Mouse (Mus musculus) heart, embryonic 14.5 days (tissue): Measurements from ENCODE around the gene Dnajc11. TPM values are rescaled to one million over a fixed set of nuclear protein-coding genes. Genes with fewer than 3 reads are reported as not detected.

Experiments used
- ATAC-seq: fragments of 200-750 bp; cut with Nextera tagmentation; 2 replicates; pipeline ENCODE4 v1.8.0; 2017; ENCODE audit warnings: low read depth, moderate TSS enrichment; ENCODE audit not compliant: insufficient number of reproducible peaks, insufficient read depth, low FRiP score
- H3K27ac ChIP-seq, 2 experiments: fragments of 200-500 bp in 1 of 2; fragments of 300-500 bp in 1 of 2; sonication (generic) in 1 of 2; replicated peaks in 1 of 2; 2 replicates each; pipeline ENCODE4 v1.5.1; 2012 to 2014; ENCODE audit warnings: low read depth in 2 of 2, low read length in 2 of 2, control low read depth in 1 of 2, mild to moderate bottlenecking in 1 of 2, mixed read lengths in 1 of 2; ENCODE audit not compliant: control insufficient read depth in 1 of 2, insufficient read depth in 1 of 2
- H3K27me3 ChIP-seq: fragments of 300-500 bp; sonication (generic); 2 replicates; pipeline ENCODE4 v1.6.1; 2014; ENCODE audit warnings: mild to moderate bottlenecking, low read length, control low read depth; ENCODE audit not compliant: control insufficient read depth, insufficient read depth
- H3K36me3 ChIP-seq: fragments of 300-500 bp; sonication (generic); 2 replicates; pipeline ENCODE4 v1.6.1; 2014; ENCODE audit warnings: mild to moderate bottlenecking, control low read depth, low read length, mixed read lengths; ENCODE audit not compliant: control insufficient read depth, insufficient read depth
- H3K4me1 ChIP-seq, 2 experiments: fragments of 200-500 bp in 1 of 2; fragments of 300-500 bp in 1 of 2; sonication (generic) in 1 of 2; 2 replicates each; pipeline ENCODE4 v1.6.1; 2012 to 2014; ENCODE audit warnings: low read length in 2 of 2, control low read depth in 1 of 2, mixed read lengths in 1 of 2; ENCODE audit not compliant: control insufficient read depth in 2 of 2, insufficient read depth in 2 of 2
- H3K4me2 ChIP-seq: fragments of 300-500 bp; sonication (generic); 2 replicates; pipeline ENCODE4 v1.6.1; 2014; ENCODE audit warnings: mild to moderate bottlenecking, low read length
- H3K4me3 ChIP-seq, 2 experiments: fragments of 200-500 bp in 1 of 2; fragments of 300-500 bp in 1 of 2; sonication (generic) in 1 of 2; 2 replicates each; pipeline ENCODE4 v1.5.1; 2012 to 2014; ENCODE audit warnings: low read length in 2 of 2, mild to moderate bottlenecking in 2 of 2, control low read depth in 1 of 2, low read depth in 1 of 2, moderate library complexity in 1 of 2; ENCODE audit not compliant: control insufficient read depth in 1 of 2, insufficient read depth in 1 of 2
- H3K9ac ChIP-seq: fragments of 300-500 bp; sonication (generic); 2 replicates; pipeline ENCODE4 v1.6.1; 2014; ENCODE audit warnings: mild to moderate bottlenecking, low read length
- H3K9me3 ChIP-seq: fragments of 300-500 bp; sonication (generic); 2 replicates; pipeline ENCODE4 v1.6.1; 2016; ENCODE audit warnings: low read length, control low read depth; ENCODE audit not compliant: control insufficient read depth
- WGBS: fragments of 180-500 bp; shearing (Covaris S2); extraction: QIAGEN DNeasy Blood & Tissue Kit; methylation state at CpG from one replicate; pipeline ENCODE4 v1.1.7; 2014; 5-methylcytosine and 5-hydroxymethylcytosine counted together
- polyA plus RNA-seq: library from polyadenylated mRNA; unstranded; fragments of >200 nt; fragmentation: Nextera tagmentation; extraction: Ambion mirVana; gene quantifications from 2 replicates; pipeline ENCODE4 v1.2.1, GENCODE M21; 2014

Dnajc11 gene
- polyA plus RNA-seq, 1 experiment from 2014 or later: 54.6 TPM

DNA sequence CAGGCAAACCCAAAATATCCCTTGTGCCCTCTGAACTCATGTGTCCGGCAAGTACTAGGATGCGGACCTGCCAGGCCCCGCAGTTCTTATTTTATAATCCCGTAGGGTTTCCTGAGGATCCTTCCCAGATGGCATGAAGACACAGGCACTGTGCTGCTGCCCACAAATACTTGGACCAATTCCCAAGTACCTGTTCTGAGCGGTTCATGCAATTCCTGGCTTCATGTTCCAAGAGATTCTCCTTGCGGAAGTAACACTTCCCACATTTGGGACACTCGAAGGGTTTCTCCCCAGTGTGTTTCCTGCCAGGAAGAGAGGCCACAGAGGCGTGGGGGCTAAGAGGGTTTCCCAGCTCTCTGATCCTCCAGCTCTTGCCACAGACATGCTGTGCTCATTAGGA is 89.0 kb downstream of the Dnajc11 start:
- Histone ChIP-seq H3K4me2 (no peak overlapping the region), H3K27me3 (no peaks in the 10 kb centered on the region), H3K36me3 (peaks cover 76% of the 10 kb centered on the region), H3K4me3 (no peak overlapping the region), H3K27ac (no peak overlapping the region), H3K9ac (no peak overlapping the region), H3K4me1 (peaks cover 14 to 21% of the 10 kb centered on the region in 2 experiments), H3K9me3 (no peaks in the 10 kb centered on the region)
- 88% methylated on average over 8 of the region's 8 CpGs for WGBS
- no peak for ATAC-seq

DNA sequence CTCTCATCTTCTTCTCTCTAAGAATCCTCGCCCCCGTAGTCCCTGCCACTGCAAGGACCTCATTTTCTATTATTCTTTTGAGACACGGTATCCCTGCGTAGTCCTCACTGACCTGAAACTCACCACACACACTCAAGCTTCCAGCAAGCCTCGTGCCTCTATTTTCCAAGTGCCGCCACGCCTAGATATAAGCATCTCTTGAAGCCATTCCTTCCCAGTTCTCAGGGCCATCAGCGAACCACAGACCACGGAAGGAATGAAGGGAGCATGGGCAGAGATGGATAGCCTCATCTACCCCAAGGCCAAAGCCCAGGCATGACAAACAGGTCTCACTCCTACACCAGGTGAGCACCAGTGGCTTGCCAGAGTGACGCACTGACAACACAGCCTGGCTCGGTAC is 91.0 kb downstream of the Dnajc11 start:
- Histone ChIP-seq H3K4me3 (no peak overlapping the region), H3K4me2 (no peak overlapping the region), H3K9me3 (no peaks in the 10 kb centered on the region), H3K27ac (no peak overlapping the region), H3K36me3 (peaks cover 57% of the 10 kb centered on the region), H3K4me1 (peaks cover 20 to 31% of the 10 kb centered on the region in 2 experiments), H3K27me3 (no peaks in the 10 kb centered on the region), H3K9ac (no peak overlapping the region)
- 88% methylated on average over 11 of the region's 11 CpGs for WGBS
- ATAC-seq: no peak

DNA sequence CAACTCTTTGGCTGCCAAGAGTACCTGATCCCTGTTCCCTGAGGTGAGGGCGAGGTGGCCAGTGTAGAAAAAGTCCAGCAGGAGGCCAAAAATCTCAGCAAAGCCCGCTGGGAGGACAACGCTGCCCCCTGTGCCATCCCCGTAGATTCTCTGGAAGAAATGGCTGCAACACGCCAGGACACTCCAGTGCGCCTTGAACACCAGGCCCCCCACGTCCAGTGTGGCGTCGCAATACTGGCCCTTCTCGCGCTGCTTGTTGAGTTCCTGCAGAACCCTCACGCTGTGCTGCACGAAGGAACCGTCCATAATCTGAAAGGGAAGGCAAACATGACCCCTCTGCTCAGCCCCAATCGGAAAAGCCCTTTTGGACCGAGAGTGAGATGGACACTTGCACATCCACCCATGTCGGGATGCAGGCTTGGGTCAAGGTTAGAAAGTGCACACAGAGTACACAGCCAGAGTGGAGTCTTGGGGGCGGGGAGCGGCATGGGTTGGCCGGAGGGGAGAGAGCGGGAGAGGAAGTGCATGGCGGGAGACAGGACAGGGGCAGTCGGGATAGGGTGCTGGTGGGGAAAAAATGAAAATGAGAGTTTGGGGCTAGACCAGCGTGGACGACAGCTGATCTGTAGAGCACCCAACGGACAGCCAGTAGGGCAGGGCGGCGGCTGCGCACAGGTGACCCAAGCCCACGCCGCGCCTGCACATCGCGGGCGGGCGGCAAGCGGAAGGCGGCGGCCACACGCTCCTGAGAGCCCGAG is 93.4 kb downstream of the Dnajc11 start:
- peaks cover 33% of the 10 kb centered on the region for H3K36me3 ChIP-seq
- peak; percentile 44 for ATAC-seq
- H3K4me1 ChIP-seq: peaks cover 20 to 31% of the 10 kb centered on the region in 2 experiments
- 0 out of 2 replicates have a peak, but pooled peaks cover 4% of the 10 kb centered on the region for H3K27me3 ChIP-seq
- 3% methylated on average over 41 of the region's 41 CpGs for WGBS
- H3K27ac ChIP-seq: peak overlapping the region; percentile 20 to 71; a peak in 3 of 4 replicates
- peak overlapping the region; percentile 92 for H3K4me2 ChIP-seq
- no peaks in the 10 kb centered on the region for H3K9me3 ChIP-seq
- H3K4me3 ChIP-seq: peak overlapping the region; percentile 65 to 68
- peak overlapping the region; percentile 83 for H3K9ac ChIP-seq

DNA sequence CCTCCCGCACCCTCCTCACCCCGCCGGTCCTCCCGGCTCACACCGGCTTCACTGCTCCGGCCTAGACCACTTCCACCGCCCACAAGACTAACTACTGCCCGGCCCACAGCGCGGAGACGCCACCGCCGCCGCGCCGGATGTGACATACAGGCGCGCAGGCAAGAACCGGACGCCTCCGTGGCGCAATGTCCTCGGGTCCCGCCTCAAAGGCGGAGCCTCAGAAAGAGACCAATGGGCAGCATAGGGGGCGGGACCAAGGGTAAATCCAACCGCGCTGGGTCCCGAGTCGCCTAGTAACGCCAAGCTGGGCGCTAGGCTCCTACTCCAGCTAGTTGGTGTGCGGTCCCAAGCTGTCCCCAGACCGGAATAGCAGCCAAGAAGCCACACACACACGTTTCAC is 94.0 kb downstream of the Dnajc11 start, which contains the start of gene Zbtb48:
Gene Zbtb48 (minus strand): TSS at position 148 of the 400 bp plus-strand sequence.
- Histone ChIP-seq H3K4me3 (peak within 1 kb of the TSS; percentile 65 to 68), H3K36me3 (peaks cover 29% of the 10 kb centered on the region), H3K27me3 (0 out of 2 replicates have a peak, but pooled peaks cover 4% of the 10 kb centered on the region), H3K4me2 (peak within 1 kb of the TSS; percentile 92), H3K4me1 (peaks cover 20 to 31% of the 10 kb centered on the region in 2 experiments), H3K9ac (peak within 1 kb of the TSS; percentile 83), H3K9me3 (no peaks in the 10 kb centered on the region), H3K27ac (peak within 1 kb of the TSS; percentile 20 to 71)
- peak; percentile 94 for ATAC-seq
- under 1% methylated on average over 35 of the region's 35 CpGs for WGBS

DNA sequence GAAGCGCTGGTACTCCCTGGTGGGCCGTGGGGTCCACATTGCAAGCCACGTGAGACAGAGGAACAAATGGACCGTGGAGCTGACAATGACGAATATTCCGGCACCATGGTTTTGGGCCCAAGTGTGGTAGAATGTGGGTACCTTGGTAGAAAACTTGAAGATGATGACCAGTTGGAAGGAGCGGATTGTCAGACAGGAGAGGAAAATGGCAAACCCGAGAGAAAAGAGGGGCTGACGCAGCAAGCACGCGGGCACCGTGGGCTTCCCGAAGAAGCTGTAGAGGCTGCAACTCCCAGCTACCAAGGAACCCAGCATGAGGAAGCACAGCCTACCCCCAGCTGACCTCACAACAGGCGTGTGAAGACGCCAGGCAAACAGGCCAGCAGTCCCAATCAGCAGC is 95.0 kb downstream of the Dnajc11 start:
- WGBS: 54% methylated on average over 15 of the region's 15 CpGs
- Histone ChIP-seq H3K4me3 (peak overlapping the region in 1 of 2 experiments; percentile 68; a peak in 1 of 4 replicates), H3K4me2 (peak overlapping the region; percentile 92), H3K27ac (no peak overlapping the region), H3K9me3 (no peaks in the 10 kb centered on the region), H3K4me1 (peaks cover 20 to 31% of the 10 kb centered on the region in 2 experiments), H3K9ac (no peak overlapping the region; the same call in 1 of the 2 replicates), H3K36me3 (peaks cover 20% of the 10 kb centered on the region), H3K27me3 (0 out of 2 replicates have a peak, but pooled peaks cover 4% of the 10 kb centered on the region)
- ATAC-seq: no peak

DNA sequence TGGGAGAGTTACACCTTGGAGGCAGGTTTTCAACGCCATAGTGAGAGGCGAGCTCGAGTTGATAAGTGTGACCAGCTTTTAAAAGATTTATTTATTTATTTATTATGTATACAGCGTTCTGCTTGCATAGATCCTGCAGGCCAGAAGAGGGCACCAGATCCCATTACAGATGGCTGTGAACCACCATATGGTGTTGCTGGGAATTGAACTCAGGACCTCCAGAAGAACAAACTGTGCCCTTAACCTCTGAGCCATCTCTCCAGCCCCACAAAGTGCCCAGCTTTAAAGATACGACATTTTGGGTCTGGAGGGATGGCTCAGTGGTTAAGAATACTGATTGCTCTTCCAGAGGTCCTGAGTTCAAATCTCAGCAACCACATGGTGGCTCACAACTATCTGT is 95.6 kb downstream of the Dnajc11 start:
- H3K27me3 ChIP-seq: 0 out of 2 replicates have a peak, but pooled peaks cover 4% of the 10 kb centered on the region
- H3K4me1 ChIP-seq: peaks cover 20 to 31% of the 10 kb centered on the region in 2 experiments
- ATAC-seq: no peak
- no peak overlapping the region for H3K27ac ChIP-seq
- H3K9ac ChIP-seq: no peak overlapping the region
- H3K4me2 ChIP-seq: no peak overlapping the region
- H3K9me3 ChIP-seq: no peaks in the 10 kb centered on the region
- 43% methylated on average over 5 of the region's 5 CpGs for WGBS
- no peak overlapping the region for H3K4me3 ChIP-seq
- peaks cover 13% of the 10 kb centered on the region for H3K36me3 ChIP-seq

DNA sequence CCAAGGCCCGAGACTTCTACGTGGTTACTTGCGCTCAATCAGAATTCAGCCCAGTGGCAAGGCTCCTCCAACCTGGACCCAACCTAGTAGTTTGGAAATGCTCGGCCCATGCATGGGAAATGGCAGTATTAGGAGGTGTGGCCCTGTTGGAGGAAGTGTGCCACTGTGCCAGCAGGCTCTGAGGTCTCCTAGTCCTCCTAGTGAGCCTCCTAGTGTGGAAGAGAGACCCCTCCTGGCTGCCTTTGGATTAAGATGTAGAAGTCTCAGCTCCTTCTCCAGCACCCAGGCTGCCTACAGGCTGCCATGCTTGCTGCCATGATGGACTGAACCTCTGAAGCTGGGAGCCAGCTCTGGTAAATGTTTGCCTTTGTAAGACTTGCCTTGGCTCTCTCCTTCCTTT is 96.5 kb downstream of the Dnajc11 start:
- WGBS: 74% methylated on average over 4 of the region's 4 CpGs

More for the DNA sequence above, 96.5 kb downstream of the Dnajc11 start:
- Histone ChIP-seq H3K27me3 (0 out of 2 replicates have a peak, but pooled peaks cover 4% of the 10 kb centered on the region), H3K9me3 (no peaks in the 10 kb centered on the region), H3K4me2 (no peak overlapping the region), H3K27ac (no peak overlapping the region), H3K4me1 (peaks cover 20 to 30% of the 10 kb centered on the region in 2 experiments), H3K4me3 (no peak overlapping the region), H3K36me3 (peaks cover 4% of the 10 kb centered on the region; the same call in 1 of the 2 replicates), H3K9ac (no peak overlapping the region)
- ATAC-seq: no peak
